Mouse (Mus musculus): ENCODE results near the gene Abcb10. TPM values are rescaled to one million over a fixed set of nuclear protein-coding genes. Genes with fewer than 3 reads are reported as not detected.
A peak's percentile ranks its signal among the peaks of the same experiment; 100 is the strongest.

Abcb10 gene
- total and polyA plus RNA-seq, 3 experiments, result 21.6 to 44.3 (median 22.1) TPM

- DNase-seq (ENCODE audit: low spot score), result no peak
- Histone ChIP-seq H3K4me3 (ENCODE audit: low read depth, low read length) (no peak overlapping the region), H3K9me3 (replicated peaks) (no peaks in the 10 kb centered on the region), H3K4me1 (ENCODE audit: insufficient read depth, low read depth, low read length) (peaks cover 5% of the 10 kb centered on the region; the same call in 1 of the 2 replicates), H3K36me3 (replicated peaks) (peaks cover 94% of the 10 kb centered on the region), H3K27me3 (ENCODE audit: insufficient read depth, low read length) (no peaks in the 10 kb centered on the region)
- no peak for ATAC-seq (ENCODE audit: extremely low read depth, insufficient number of reproducible peaks, low FRiP score, poor library complexity, severe bottlenecking)
- TF ChIP-seq POLR2AphosphoS5 (IDR thresholded peaks at IDR 0.05; ENCODE audit: insufficient replicate concordance, low read depth, low read length) (no peak), GATA2 (IDR thresholded peaks at IDR 0.05; ENCODE audit: borderline replicate concordance, low read depth, low read length) (no peak), GATA1 (IDR thresholded peaks at IDR 0.05; ENCODE audit: borderline replicate concordance, low read length) (no peak), CTCF (IDR thresholded peaks at IDR 0.05; ENCODE audit: low read depth, low read length) (no peak), TAL1 (conservative IDR thresholded peaks at IDR 0.05; ENCODE audit: low read depth, low read length) (no peak)
These were observed 53.9 kb downstream of the Abcb10 start for GRCm38 (mm10) chr8:123929026-123929425.

- Histone ChIP-seq H3K4me1 (ENCODE audit: insufficient read depth, low read depth, low read length) (peaks cover 5% of the 10 kb centered on the region; the same call in 1 of the 2 replicates), H3K4me3 (ENCODE audit: low read depth, low read length) (no peak overlapping the region), H3K9me3 (replicated peaks) (no peaks in the 10 kb centered on the region), H3K27me3 (ENCODE audit: insufficient read depth, low read length) (no peaks in the 10 kb centered on the region), H3K36me3 (replicated peaks) (peaks cover 95% of the 10 kb centered on the region)
- ATAC-seq (ENCODE audit: extremely low read depth, insufficient number of reproducible peaks, low FRiP score, poor library complexity, severe bottlenecking) (no peak), DNase-seq (ENCODE audit: low spot score) (no peak)
- TF ChIP-seq CTCF (IDR thresholded peaks at IDR 0.05; ENCODE audit: low read depth, low read length) (no peak), GATA1 (IDR thresholded peaks at IDR 0.05; ENCODE audit: borderline replicate concordance, low read length) (no peak), TAL1 (conservative IDR thresholded peaks at IDR 0.05; ENCODE audit: low read depth, low read length) (no peak), POLR2AphosphoS5 (IDR thresholded peaks at IDR 0.05; ENCODE audit: insufficient replicate concordance, low read depth, low read length) (no peak), GATA2 (IDR thresholded peaks at IDR 0.05; ENCODE audit: borderline replicate concordance, low read depth, low read length) (no peak)
These were observed 57.3 kb downstream of the Abcb10 start for GRCm38 (mm10) chr8:123925671-123926070.

- peak; percentile 90 for ATAC-seq (ENCODE audit: extremely low read depth, insufficient number of reproducible peaks, low FRiP score, poor library complexity, severe bottlenecking)
- TF ChIP-seq GATA2 (IDR thresholded peaks at IDR 0.05; ENCODE audit: borderline replicate concordance, low read depth, low read length) (no peak), CTCF (IDR thresholded peaks at IDR 0.05; ENCODE audit: low read depth, low read length) (peak; percentile 98)
- H3K27me3 ChIP-seq (ENCODE audit: insufficient read depth, low read length), result no peaks in the 10 kb centered on the region
- peaks cover 5% of the 10 kb centered on the region; the same call in 1 of the 2 replicates for H3K4me1 ChIP-seq (ENCODE audit: insufficient read depth, low read depth, low read length)
- no peak overlapping the region for H3K4me3 ChIP-seq (ENCODE audit: low read depth, low read length)
- H3K36me3 ChIP-seq (replicated peaks), result peaks cover 95% of the 10 kb centered on the region
- DNase-seq (ENCODE audit: low spot score), result peak; percentile 76
- H3K9me3 ChIP-seq (replicated peaks), result no peaks in the 10 kb centered on the region
These were observed 58.2 kb downstream of the Abcb10 start for GRCm38 (mm10) chr8:123924719-123925118.

GRCm38 (mm10) chr8:123914635-123915034 lies 68.3 kb downstream of the Abcb10 start:
- no peaks in the 10 kb centered on the region for H3K4me1 ChIP-seq (ENCODE audit: insufficient read depth, low read depth, low read length)
- TF ChIP-seq POLR2AphosphoS5 (IDR thresholded peaks at IDR 0.05; ENCODE audit: insufficient replicate concordance, low read depth, low read length) (no peak), GATA1 (IDR thresholded peaks at IDR 0.05; ENCODE audit: borderline replicate concordance, low read length) (no peak), GATA2 (IDR thresholded peaks at IDR 0.05; ENCODE audit: borderline replicate concordance, low read depth, low read length) (no peak), CTCF (IDR thresholded peaks at IDR 0.05; ENCODE audit: low read depth, low read length) (no peak), TAL1 (conservative IDR thresholded peaks at IDR 0.05; ENCODE audit: low read depth, low read length) (no peak)
- no peaks in the 10 kb centered on the region for H3K9me3 ChIP-seq (replicated peaks)

GRCm38 (mm10) chr8:123912265-123912664 lies 70.7 kb downstream of the Abcb10 start:
- Histone ChIP-seq H3K36me3 (replicated peaks) (peaks cover 97% of the 10 kb centered on the region), H3K4me1 (ENCODE audit: insufficient read depth, low read depth, low read length) (no peaks in the 10 kb centered on the region), H3K27me3 (ENCODE audit: insufficient read depth, low read length) (no peaks in the 10 kb centered on the region), H3K4me3 (ENCODE audit: low read depth, low read length) (no peak overlapping the region), H3K9me3 (replicated peaks) (no peaks in the 10 kb centered on the region)
- DNase-seq (ENCODE audit: low spot score) (no peak), ATAC-seq (ENCODE audit: extremely low read depth, insufficient number of reproducible peaks, low FRiP score, poor library complexity, severe bottlenecking) (no peak)
- TF ChIP-seq POLR2AphosphoS5 (IDR thresholded peaks at IDR 0.05; ENCODE audit: insufficient replicate concordance, low read depth, low read length), result no peak
- no peak for TF ChIP-seq TAL1 (conservative IDR thresholded peaks at IDR 0.05; ENCODE audit: low read depth, low read length)
- TF ChIP-seq CTCF (IDR thresholded peaks at IDR 0.05; ENCODE audit: low read depth, low read length), result no peak
- no peak for TF ChIP-seq GATA2 (IDR thresholded peaks at IDR 0.05; ENCODE audit: borderline replicate concordance, low read depth, low read length)
- TF ChIP-seq GATA1 (IDR thresholded peaks at IDR 0.05; ENCODE audit: borderline replicate concordance, low read length), result no peak

More at GRCm38 (mm10) chr8:123914635-123915034, 68.3 kb downstream of the Abcb10 start:
- ATAC-seq (ENCODE audit: extremely low read depth, insufficient number of reproducible peaks, low FRiP score, poor library complexity, severe bottlenecking), result no peak
- no peak overlapping the region for H3K4me3 ChIP-seq (ENCODE audit: low read depth, low read length)
- H3K36me3 ChIP-seq (replicated peaks), result peaks cover 98% of the 10 kb centered on the region
- no peaks in the 10 kb centered on the region for H3K27me3 ChIP-seq (ENCODE audit: insufficient read depth, low read length)
- no peak for DNase-seq (ENCODE audit: low spot score)

- ATAC-seq (ENCODE audit: extremely low read depth, insufficient number of reproducible peaks, low FRiP score, poor library complexity, severe bottlenecking) (no peak), DNase-seq (ENCODE audit: low spot score) (no peak)
- no peak for TF ChIP-seq GATA2 (IDR thresholded peaks at IDR 0.05; ENCODE audit: borderline replicate concordance, low read depth, low read length)
- TF ChIP-seq GATA1 (IDR thresholded peaks at IDR 0.05; ENCODE audit: borderline replicate concordance, low read length), result no peak
- TF ChIP-seq POLR2AphosphoS5 (IDR thresholded peaks at IDR 0.05; ENCODE audit: insufficient replicate concordance, low read depth, low read length), result no peak
- no peak for TF ChIP-seq TAL1 (conservative IDR thresholded peaks at IDR 0.05; ENCODE audit: low read depth, low read length)
- no peaks in the 10 kb centered on the region for H3K27me3 ChIP-seq (ENCODE audit: insufficient read depth, low read length)
- H3K4me3 ChIP-seq (ENCODE audit: low read depth, low read length), result no peak overlapping the region
- H3K9me3 ChIP-seq (replicated peaks), result no peaks in the 10 kb centered on the region
- H3K36me3 ChIP-seq (replicated peaks), result peaks cover 94% of the 10 kb centered on the region
- no peaks in the 10 kb centered on the region for H3K4me1 ChIP-seq (ENCODE audit: insufficient read depth, low read depth, low read length)
These were observed 75.3 kb downstream of the Abcb10 start for GRCm38 (mm10) chr8:123907604-123908003.
